Mouse (Mus musculus): Measurements from ENCODE around the gene Cd99l2. TPM values are rescaled to one million over a fixed set of nuclear protein-coding genes. Genes with fewer than 3 reads are reported as not detected.

Cd99l2 gene
- polyA plus RNA-seq, 1 experiment: 44.6 TPM

- no peak overlapping the region for H3K4me2 ChIP-seq (ENCODE audit: low read depth)
- H3K4me3 ChIP-seq: no peak overlapping the region
- no peaks in the 10 kb centered on the region for H3K79me2 ChIP-seq (ENCODE audit: control insufficient read depth, insufficient read depth)
Measured at GRCm38 (mm10) chrX:71475084-71475483, 17.6 kb downstream of the Cd99l2 start.

DNA sequence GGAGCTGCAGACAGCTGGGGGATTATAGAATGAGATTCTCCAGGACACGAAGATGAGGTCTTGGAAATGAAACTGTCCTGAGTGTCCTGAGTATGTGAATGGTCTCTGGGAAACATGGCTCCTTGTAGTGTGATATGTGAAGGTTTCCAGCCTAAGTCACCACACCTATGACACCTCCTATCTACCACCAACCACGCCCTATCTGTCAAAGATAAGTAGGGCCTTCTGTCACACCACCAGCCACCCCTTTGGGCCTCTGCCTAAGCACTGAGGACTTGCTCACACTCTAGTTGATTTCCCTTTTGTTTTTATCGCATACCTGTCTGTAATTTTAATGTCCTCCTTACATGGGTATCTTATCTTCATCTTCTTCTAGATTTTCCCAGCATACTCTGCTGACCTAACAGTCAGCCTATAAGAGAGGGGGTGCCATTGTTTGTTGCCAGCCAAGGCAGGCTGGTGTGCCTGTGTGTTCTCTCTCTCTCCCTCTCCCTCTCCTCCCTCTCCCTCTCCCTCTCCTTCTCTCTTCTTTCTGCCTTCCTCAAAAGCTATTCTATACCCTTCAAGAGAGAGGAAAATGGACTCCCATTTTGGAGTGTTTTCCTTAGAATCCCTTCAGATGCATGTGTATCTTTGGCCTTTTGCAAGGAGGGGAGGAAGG lies 18.2 kb downstream of the Cd99l2 start:
- H3K4me3 ChIP-seq: no peak overlapping the region
- H3K4me2 ChIP-seq (ENCODE audit: low read depth): no peak overlapping the region
- H3ac ChIP-seq (ENCODE audit: control insufficient read depth, insufficient read length): no peak overlapping the region
- no peaks in the 10 kb centered on the region for H3K27me3 ChIP-seq (ENCODE audit: control insufficient read depth, insufficient read depth, insufficient read length)
- no peak for TF ChIP-seq POLR2AphosphoS2 (IDR thresholded peaks at IDR 0.05; ENCODE audit: insufficient read length, low read depth)
- TF ChIP-seq POLR2A (IDR thresholded peaks at IDR 0.05; ENCODE audit: insufficient read length, low read depth): no peak
- TF ChIP-seq CEBPB (IDR thresholded peaks at IDR 0.05; ENCODE audit: insufficient read depth, poor library complexity, severe bottlenecking): no peak
- TF ChIP-seq TCF3 (IDR thresholded peaks at IDR 0.05; ENCODE audit: insufficient read length, low read depth): no peak
- no peak for TF ChIP-seq E2F4 (IDR thresholded peaks at IDR 0.05; ENCODE audit: insufficient read depth)
- no peak for TF ChIP-seq REST (IDR thresholded peaks at IDR 0.05; ENCODE audit: insufficient read depth, insufficient read length)
- no peak for TF ChIP-seq USF1 (IDR thresholded peaks at IDR 0.05; ENCODE audit: low read depth)
- no peak for TF ChIP-seq MYOD1 (IDR thresholded peaks at IDR 0.05; ENCODE audit: control insufficient read depth in 1 of 3, insufficient read length in 2 of 3, low read depth in 2 of 3)
- no peak for TF ChIP-seq TCF12 (IDR thresholded peaks at IDR 0.05; ENCODE audit: insufficient read depth, poor library complexity, severe bottlenecking)
- no peak for TF ChIP-seq MAX (IDR thresholded peaks at IDR 0.05; ENCODE audit: low read depth)
- TF ChIP-seq SRF (IDR thresholded peaks at IDR 0.05; ENCODE audit: control insufficient read depth, insufficient read length, low read depth): no peak
- TF ChIP-seq MYOG (IDR thresholded peaks at IDR 0.05; ENCODE audit: control insufficient read depth in 1 of 3, insufficient read depth in 1 of 3, insufficient read length in 2 of 3, low read depth in 2 of 3): no peak
- H3K79me2 ChIP-seq (ENCODE audit: control insufficient read depth, insufficient read depth): no peaks in the 10 kb centered on the region
- H3K36me3 ChIP-seq (ENCODE audit: control insufficient read depth, insufficient read depth): no peaks in the 10 kb centered on the region

More at GRCm38 (mm10) chrX:71475084-71475483, 17.6 kb downstream of the Cd99l2 start:
- Histone ChIP-seq H3K27me3 (ENCODE audit: control insufficient read depth, insufficient read depth, insufficient read length) (no peaks in the 10 kb centered on the region), H3K36me3 (ENCODE audit: control insufficient read depth, insufficient read depth) (no peaks in the 10 kb centered on the region), H3ac (ENCODE audit: control insufficient read depth, insufficient read length) (no peak overlapping the region)
- TF ChIP-seq MYOG (IDR thresholded peaks at IDR 0.05; ENCODE audit: control insufficient read depth in 1 of 3, insufficient read depth in 1 of 3, insufficient read length in 2 of 3, low read depth in 2 of 3) (no peak), MAX (IDR thresholded peaks at IDR 0.05; ENCODE audit: low read depth) (no peak), MYOD1 (IDR thresholded peaks at IDR 0.05; ENCODE audit: control insufficient read depth in 1 of 3, insufficient read length in 2 of 3, low read depth in 2 of 3) (no peak), REST (IDR thresholded peaks at IDR 0.05; ENCODE audit: insufficient read depth, insufficient read length) (no peak)

- H3K36me3 ChIP-seq (ENCODE audit: control insufficient read depth, insufficient read depth): no peaks in the 10 kb centered on the region
- TF ChIP-seq SRF (IDR thresholded peaks at IDR 0.05; ENCODE audit: control insufficient read depth, insufficient read length, low read depth) (no peak), TCF12 (IDR thresholded peaks at IDR 0.05; ENCODE audit: insufficient read depth, poor library complexity, severe bottlenecking) (no peak), MYOD1 (IDR thresholded peaks at IDR 0.05; ENCODE audit: control insufficient read depth in 1 of 3, insufficient read length in 2 of 3, low read depth in 2 of 3) (no peak), TCF3 (IDR thresholded peaks at IDR 0.05; ENCODE audit: insufficient read length, low read depth) (no peak), E2F4 (IDR thresholded peaks at IDR 0.05; ENCODE audit: insufficient read depth) (no peak), POLR2AphosphoS2 (IDR thresholded peaks at IDR 0.05; ENCODE audit: insufficient read length, low read depth) (no peak), REST (IDR thresholded peaks at IDR 0.05; ENCODE audit: insufficient read depth, insufficient read length) (no peak)
- H3K27me3 ChIP-seq (ENCODE audit: control insufficient read depth, insufficient read depth, insufficient read length): no peaks in the 10 kb centered on the region
- no peak overlapping the region for H3K4me3 ChIP-seq
- no peaks in the 10 kb centered on the region for H3K79me2 ChIP-seq (ENCODE audit: control insufficient read depth, insufficient read depth)
- no peak overlapping the region for H3K4me2 ChIP-seq (ENCODE audit: low read depth)
- H3ac ChIP-seq (ENCODE audit: control insufficient read depth, insufficient read length): no peak overlapping the region
Measured at GRCm38 (mm10) chrX:71468639-71469295, 23.9 kb downstream of the Cd99l2 start.

DNA sequence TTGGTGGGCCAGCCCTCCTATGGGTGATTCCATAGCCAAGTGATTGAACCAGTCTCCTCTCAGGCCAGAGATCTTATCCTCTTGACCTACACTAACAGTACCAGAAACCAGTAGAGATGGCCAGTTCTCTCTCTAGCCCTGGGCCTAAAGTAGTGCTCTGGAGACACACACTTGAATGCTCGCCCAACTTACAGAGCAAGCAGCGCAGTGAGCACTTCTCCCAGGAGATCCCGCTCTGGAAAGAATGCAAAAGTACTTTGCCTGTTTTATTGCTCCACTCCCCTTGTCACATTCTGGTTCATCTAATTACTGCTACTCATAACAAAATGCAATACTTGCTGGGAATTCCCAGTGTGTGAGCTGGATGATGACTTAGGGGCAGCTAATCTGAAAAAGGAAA lies 25.2 kb downstream of the Cd99l2 start:
- Histone ChIP-seq H3K79me2 (ENCODE audit: control insufficient read depth, insufficient read depth) (no peaks in the 10 kb centered on the region), H3K27me3 (ENCODE audit: control insufficient read depth, insufficient read depth, insufficient read length) (no peaks in the 10 kb centered on the region), H3ac (ENCODE audit: control insufficient read depth, insufficient read length) (no peak overlapping the region), H3K4me3 (no peak overlapping the region), H3K36me3 (ENCODE audit: control insufficient read depth, insufficient read depth) (no peaks in the 10 kb centered on the region), H3K4me2 (ENCODE audit: low read depth) (no peak overlapping the region)
- TF ChIP-seq TCF3 (IDR thresholded peaks at IDR 0.05; ENCODE audit: insufficient read length, low read depth) (no peak), E2F4 (IDR thresholded peaks at IDR 0.05; ENCODE audit: insufficient read depth) (no peak), CEBPB (IDR thresholded peaks at IDR 0.05; ENCODE audit: insufficient read depth, poor library complexity, severe bottlenecking) (no peak), POLR2A (IDR thresholded peaks at IDR 0.05; ENCODE audit: insufficient read length, low read depth) (no peak), MYOG (IDR thresholded peaks at IDR 0.05; ENCODE audit: control insufficient read depth in 1 of 3, insufficient read depth in 1 of 3, insufficient read length in 2 of 3, low read depth in 2 of 3) (no peak), MYOD1 (IDR thresholded peaks at IDR 0.05; ENCODE audit: control insufficient read depth in 1 of 3, insufficient read length in 2 of 3, low read depth in 2 of 3) (no peak), TCF12 (IDR thresholded peaks at IDR 0.05; ENCODE audit: insufficient read depth, poor library complexity, severe bottlenecking) (no peak), REST (IDR thresholded peaks at IDR 0.05; ENCODE audit: insufficient read depth, insufficient read length) (no peak)

DNA sequence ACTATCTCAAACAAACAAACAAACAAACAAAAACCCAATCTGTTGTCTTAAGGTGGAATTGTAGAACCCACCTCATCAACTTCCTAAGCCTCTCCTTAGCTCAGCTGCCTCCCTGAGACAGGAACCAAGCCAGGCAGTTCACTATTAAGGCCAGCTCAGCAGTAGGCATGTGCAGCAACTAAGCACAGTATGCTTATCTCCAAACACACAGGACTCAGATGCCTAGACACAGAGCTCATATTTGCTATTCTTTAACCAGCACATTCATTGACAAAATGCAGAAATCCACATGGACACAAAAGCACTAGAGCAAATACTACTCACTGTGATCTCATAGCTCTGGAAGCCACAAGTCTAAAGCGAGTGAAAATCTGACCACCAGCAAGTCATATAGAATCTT lies 27.2 kb downstream of the Cd99l2 start:
- no peak overlapping the region for H3K4me2 ChIP-seq (ENCODE audit: low read depth)
- no peak overlapping the region for H3K4me3 ChIP-seq
- TF ChIP-seq MYOG (IDR thresholded peaks at IDR 0.05; ENCODE audit: control insufficient read depth in 1 of 3, insufficient read depth in 1 of 3, insufficient read length in 2 of 3, low read depth in 2 of 3): no peak
- no peak for TF ChIP-seq MYOD1 (IDR thresholded peaks at IDR 0.05; ENCODE audit: control insufficient read depth in 1 of 3, insufficient read length in 2 of 3, low read depth in 2 of 3)
- no peak for TF ChIP-seq CEBPB (IDR thresholded peaks at IDR 0.05; ENCODE audit: insufficient read depth, poor library complexity, severe bottlenecking)
- TF ChIP-seq SRF (IDR thresholded peaks at IDR 0.05; ENCODE audit: control insufficient read depth, insufficient read length, low read depth): no peak
- TF ChIP-seq TCF3 (IDR thresholded peaks at IDR 0.05; ENCODE audit: insufficient read length, low read depth): no peak
- no peak for TF ChIP-seq TCF12 (IDR thresholded peaks at IDR 0.05; ENCODE audit: insufficient read depth, poor library complexity, severe bottlenecking)
- TF ChIP-seq E2F4 (IDR thresholded peaks at IDR 0.05; ENCODE audit: insufficient read depth): no peak
- no peak for TF ChIP-seq USF1 (IDR thresholded peaks at IDR 0.05; ENCODE audit: low read depth)
- TF ChIP-seq POLR2A (IDR thresholded peaks at IDR 0.05; ENCODE audit: insufficient read length, low read depth): no peak
- TF ChIP-seq POLR2AphosphoS2 (IDR thresholded peaks at IDR 0.05; ENCODE audit: insufficient read length, low read depth): no peak
- TF ChIP-seq MAX (IDR thresholded peaks at IDR 0.05; ENCODE audit: low read depth): no peak
- no peak for TF ChIP-seq REST (IDR thresholded peaks at IDR 0.05; ENCODE audit: insufficient read depth, insufficient read length)
- no peaks in the 10 kb centered on the region for H3K36me3 ChIP-seq (ENCODE audit: control insufficient read depth, insufficient read depth)
- H3K27me3 ChIP-seq (ENCODE audit: control insufficient read depth, insufficient read depth, insufficient read length): no peaks in the 10 kb centered on the region
- no peaks in the 10 kb centered on the region for H3K79me2 ChIP-seq (ENCODE audit: control insufficient read depth, insufficient read depth)
- no peak overlapping the region for H3ac ChIP-seq (ENCODE audit: control insufficient read depth, insufficient read length)

Data from myocyte (in vitro differentiated cells).